Mouse (Mus musculus): ENCODE data around the gene Ccdc171. TPM values are rescaled to one million over a fixed set of nuclear protein-coding genes. Genes with fewer than 3 reads are reported as not detected.
"Not testable (repeated sequence)": the region's sequence is repeated elsewhere in the genome, so short reads cannot be mapped to it uniquely, and the experiment has no call there.

The Ccdc171 gene
- polyA plus RNA-seq, 1 experiment from 2014 or later: 4.6 TPM

GRCm38 (mm10) chr4:83512217-83512616, 13.1 kb upstream of the Ccdc171 start:
- H3K9ac ChIP-seq: no peak overlapping the region
- no peaks in the 10 kb centered on the region for H3K36me3 ChIP-seq
- no peak overlapping the region for H3K4me2 ChIP-seq (replicated peaks)
- H3K9me3 ChIP-seq: no peaks in the 10 kb centered on the region
- WGBS: 85% methylated on average over 3 of the region's 3 CpGs
- no peaks in the 10 kb centered on the region for H3K4me1 ChIP-seq
- no peaks in the 10 kb centered on the region for H3K27me3 ChIP-seq
- no peak overlapping the region for H3K4me3 ChIP-seq
- ATAC-seq (ENCODE audit: low FRiP score, low read depth): no peak
- no peak overlapping the region for H3K27ac ChIP-seq

- no peak overlapping the region for H3K4me2 ChIP-seq (replicated peaks)
- 54% methylated on average over 2 of the region's 2 CpGs for WGBS
- ATAC-seq (ENCODE audit: low FRiP score, low read depth): no peak
- H3K4me3 ChIP-seq: no peak overlapping the region
- H3K27ac ChIP-seq: no peak overlapping the region
- no peak overlapping the region for H3K9ac ChIP-seq
- no peaks in the 10 kb centered on the region for H3K9me3 ChIP-seq
- no peaks in the 10 kb centered on the region for H3K27me3 ChIP-seq
- H3K36me3 ChIP-seq: no peaks in the 10 kb centered on the region
- no peaks in the 10 kb centered on the region for H3K4me1 ChIP-seq
Measured at GRCm38 (mm10) chr4:83512644-83513043, 12.7 kb upstream of the Ccdc171 start.

GRCm38 (mm10) chr4:83514183-83514582, 11.2 kb upstream of the Ccdc171 start:
- no peak for ATAC-seq (ENCODE audit: low FRiP score, low read depth)
- H3K27ac ChIP-seq: no peak overlapping the region
- no peak overlapping the region for H3K4me2 ChIP-seq (replicated peaks)
- H3K36me3 ChIP-seq: no peaks in the 10 kb centered on the region
- H3K9ac ChIP-seq: no peak overlapping the region
- H3K27me3 ChIP-seq: no peaks in the 10 kb centered on the region
- H3K4me1 ChIP-seq: no peaks in the 10 kb centered on the region
- H3K9me3 ChIP-seq: no peaks in the 10 kb centered on the region
- no peak overlapping the region for H3K4me3 ChIP-seq
- WGBS: 87% methylated on average over 1 of the region's 1 CpGs

GRCm38 (mm10) chr4:83514976-83515669, 10.2 kb upstream of the Ccdc171 start:
- no peaks in the 10 kb centered on the region for H3K27me3 ChIP-seq
- no peaks in the 10 kb centered on the region for H3K9me3 ChIP-seq
- H3K4me2 ChIP-seq (replicated peaks): no peak overlapping the region
- no peak overlapping the region for H3K9ac ChIP-seq
- H3K27ac ChIP-seq: no peak overlapping the region
- no peaks in the 10 kb centered on the region for H3K36me3 ChIP-seq
- ATAC-seq (ENCODE audit: low FRiP score, low read depth): no peak
- no peaks in the 10 kb centered on the region for H3K4me1 ChIP-seq
- H3K4me3 ChIP-seq: no peak overlapping the region
- 86% methylated on average over 10 of the region's 10 CpGs for WGBS

- not testable (repeated sequence) for H3K9me3 ChIP-seq; H3K27me3 ChIP-seq; H3K9ac ChIP-seq; H3K4me1 ChIP-seq; ATAC-seq (ENCODE audit: low FRiP score, low read depth); H3K27ac ChIP-seq; H3K36me3 ChIP-seq; H3K4me2 ChIP-seq (replicated peaks); H3K4me3 ChIP-seq
- 91% methylated on average over 5 of the region's 6 CpGs for WGBS
Measured at GRCm38 (mm10) chr4:83516144-83516543, 9.2 kb upstream of the Ccdc171 start.

- 87% methylated on average over 2 of the region's 2 CpGs for WGBS
- Histone ChIP-seq H3K36me3 (no peaks in the 10 kb centered on the region), H3K9ac (no peak overlapping the region), H3K4me3 (no peak overlapping the region), H3K9me3 (no peaks in the 10 kb centered on the region), H3K27ac (no peak overlapping the region), H3K4me1 (peaks cover 9% of the 10 kb centered on the region), H3K4me2 (replicated peaks) (no peak overlapping the region), H3K27me3 (no peaks in the 10 kb centered on the region)
- ATAC-seq (ENCODE audit: low FRiP score, low read depth): no peak
Measured at GRCm38 (mm10) chr4:83519148-83519547, 6.2 kb upstream of the Ccdc171 start.

GRCm38 (mm10) chr4:83519807-83520206, 5.5 kb upstream of the Ccdc171 start:
- no peaks in the 10 kb centered on the region for H3K27me3 ChIP-seq
- peaks cover 14% of the 10 kb centered on the region for H3K4me1 ChIP-seq
- no peak overlapping the region for H3K27ac ChIP-seq
- no peaks in the 10 kb centered on the region for H3K36me3 ChIP-seq
- H3K4me3 ChIP-seq: no peak overlapping the region
- H3K4me2 ChIP-seq (replicated peaks): no peak overlapping the region
- H3K9me3 ChIP-seq: no peaks in the 10 kb centered on the region
- no peak for ATAC-seq (ENCODE audit: low FRiP score, low read depth)
- no peak overlapping the region for H3K9ac ChIP-seq

- 85% methylated on average over 4 of the region's 4 CpGs for WGBS
- Histone ChIP-seq H3K27ac (no peak overlapping the region), H3K4me3 (no peak overlapping the region), H3K9ac (no peak overlapping the region), H3K9me3 (no peaks in the 10 kb centered on the region), H3K4me2 (replicated peaks) (no peak overlapping the region), H3K36me3 (no peaks in the 10 kb centered on the region), H3K4me1 (peaks cover 14% of the 10 kb centered on the region), H3K27me3 (no peaks in the 10 kb centered on the region)
- ATAC-seq (ENCODE audit: low FRiP score, low read depth): no peak
Measured at GRCm38 (mm10) chr4:83520308-83520707, 5.0 kb upstream of the Ccdc171 start.

- no peaks in the 10 kb centered on the region for H3K36me3 ChIP-seq
- ATAC-seq (ENCODE audit: low FRiP score, low read depth): no peak
- H3K4me1 ChIP-seq: peaks cover 20% of the 10 kb centered on the region
- no peaks in the 10 kb centered on the region for H3K27me3 ChIP-seq
- WGBS: 31% methylated on average over 5 of the region's 5 CpGs
- H3K27ac ChIP-seq: no peak overlapping the region
- H3K9me3 ChIP-seq: no peaks in the 10 kb centered on the region
- H3K9ac ChIP-seq: no peak overlapping the region
- no peak overlapping the region for H3K4me2 ChIP-seq (replicated peaks)
- no peak overlapping the region for H3K4me3 ChIP-seq
Measured at GRCm38 (mm10) chr4:83522066-83522465, 3.3 kb upstream of the Ccdc171 start.

- H3K9ac ChIP-seq: peak overlapping the region; percentile 77; the same call in 1 of the 2 replicates
- ATAC-seq (ENCODE audit: low FRiP score, low read depth): no peak
- peak overlapping the region; percentile 95 for H3K27ac ChIP-seq
- WGBS: 7% methylated on average over 6 of the region's 6 CpGs
- H3K4me2 ChIP-seq (replicated peaks): peak overlapping the region; percentile 86
- H3K36me3 ChIP-seq: no peaks in the 10 kb centered on the region
- no peaks in the 10 kb centered on the region for H3K27me3 ChIP-seq
- H3K4me3 ChIP-seq: peak overlapping the region; percentile 75
- peaks cover 20% of the 10 kb centered on the region for H3K4me1 ChIP-seq
- no peaks in the 10 kb centered on the region for H3K9me3 ChIP-seq
Measured at GRCm38 (mm10) chr4:83524456-83524842, 896 bp upstream of the Ccdc171 start.

GRCm38 (mm10) chr4:83525690-83526055, 328 bp downstream of the Ccdc171 start:
- peak overlapping the region; percentile 86 for H3K4me2 ChIP-seq (replicated peaks)
- peak overlapping the region; percentile 81 for H3K9ac ChIP-seq
- peak overlapping the region; percentile 75 for H3K4me3 ChIP-seq
- H3K4me1 ChIP-seq: peaks cover 20% of the 10 kb centered on the region
- no peaks in the 10 kb centered on the region for H3K27me3 ChIP-seq
- H3K27ac ChIP-seq: peak overlapping the region; percentile 58
- H3K9me3 ChIP-seq: no peaks in the 10 kb centered on the region
- H3K36me3 ChIP-seq: no peaks in the 10 kb centered on the region
- ATAC-seq (ENCODE audit: low FRiP score, low read depth): peak; percentile 76
- 1% methylated on average over 18 of the region's 18 CpGs for WGBS

GRCm38 (mm10) chr4:83526270-83526987, 1.1 kb downstream of the Ccdc171 start:
- ATAC-seq (ENCODE audit: low FRiP score, low read depth): no peak
- no peak overlapping the region for H3K9ac ChIP-seq

GRCm38 (mm10) chr4:83526988-83527334, 1.6 kb downstream of the Ccdc171 start:
- Histone ChIP-seq H3K9me3 (no peaks in the 10 kb centered on the region), H3K36me3 (no peaks in the 10 kb centered on the region), H3K27me3 (no peaks in the 10 kb centered on the region), H3K4me2 (replicated peaks) (no peak overlapping the region), H3K9ac (no peak overlapping the region), H3K4me3 (no peak overlapping the region), H3K27ac (no peak overlapping the region), H3K4me1 (peaks cover 20% of the 10 kb centered on the region)
- 47% methylated on average over 6 of the region's 6 CpGs for WGBS
- no peak for ATAC-seq (ENCODE audit: low FRiP score, low read depth)

More at GRCm38 (mm10) chr4:83526270-83526987, 1.1 kb downstream of the Ccdc171 start:
- 5% methylated on average over 13 of the region's 13 CpGs for WGBS
- no peaks in the 10 kb centered on the region for H3K27me3 ChIP-seq
- peaks cover 20% of the 10 kb centered on the region for H3K4me1 ChIP-seq
- H3K36me3 ChIP-seq: no peaks in the 10 kb centered on the region
- no peak overlapping the region for H3K27ac ChIP-seq
- H3K4me2 ChIP-seq (replicated peaks): peak overlapping the region; percentile 86
- no peaks in the 10 kb centered on the region for H3K9me3 ChIP-seq
- peak overlapping the region; percentile 75 for H3K4me3 ChIP-seq
